Mouse (Mus musculus) ES-E14 (cell line): ENCODE data around the gene Rrbp1.

Experiments used
- HCFC1 ChIP-seq: IDR thresholded peaks from 2 replicates; pipeline ENCODE4 v1.6.1; 2012; ENCODE audit warnings: low read length, inconsistent platforms, borderline replicate concordance; ENCODE audit not compliant: insufficient read depth
- MAFK ChIP-seq: IDR thresholded peaks from 2 replicates; pipeline ENCODE4 v1.6.1; 2014; ENCODE audit warnings: mild to moderate bottlenecking, low read depth, low read length, inconsistent platforms; ENCODE audit not compliant: insufficient read depth
- ZC3H11A ChIP-seq: IDR thresholded peaks from 2 replicates; pipeline ENCODE4 v1.6.1; 2012; ENCODE audit warnings: low read depth, mild to moderate bottlenecking, inconsistent platforms, low read length, borderline replicate concordance
- ZNF384 ChIP-seq: IDR thresholded peaks from 2 replicates; pipeline ENCODE4 v1.6.1; 2012; ENCODE audit warnings: low read depth, low read length, inconsistent platforms

DNA sequence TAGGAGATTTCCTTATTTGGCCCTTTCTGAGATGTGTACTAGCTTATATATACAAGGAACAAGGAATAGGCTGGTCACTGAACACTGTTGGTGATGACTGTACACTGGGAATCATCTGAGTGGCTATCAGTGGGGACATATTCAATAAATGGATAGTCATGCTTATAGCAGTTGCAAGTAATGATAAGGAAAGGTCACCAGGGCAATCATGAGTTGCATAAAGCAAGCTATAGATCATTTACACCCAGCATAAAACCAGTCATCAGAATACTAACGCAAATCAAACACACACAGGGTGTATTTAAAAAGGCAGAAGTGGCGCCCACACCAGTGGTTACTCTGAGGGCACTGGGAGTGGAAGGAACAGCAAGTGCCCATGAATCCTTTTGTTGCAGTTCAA is 98.9 kb downstream of the Rrbp1 start:
- no peak for TF ChIP-seq MAFK
- TF ChIP-seq ZNF384 = no peak
- no peak for TF ChIP-seq HCFC1
- TF ChIP-seq ZC3H11A = no peak
